Mouse (Mus musculus) liver, adult 2 months (tissue): Measurements from ENCODE around the gene Mettl1. TPM values are rescaled to one million over a fixed set of nuclear protein-coding genes. Genes with fewer than 3 reads are reported as not detected.

Experiments used
- DNase-seq: peaks from one replicate; pipeline ENCODE4 v3.0.0-alpha.2; 2011; ENCODE audit warnings: low read depth, low spot score; ENCODE audit errors: extremely low read depth
- H3K27ac ChIP-seq: fragments of 200-500 bp; replicated peaks from 2 replicates; pipeline ENCODE4 v1.5.1; 2012; ENCODE audit warnings: low read depth, mild to moderate bottlenecking, control low read depth, inconsistent platforms, low read length; ENCODE audit not compliant: insufficient read depth
- H3K27me3 ChIP-seq: fragments of 200-500 bp; 2 replicates; pipeline ENCODE4 v1.6.1; 2012; ENCODE audit warnings: mild to moderate bottlenecking, moderate library complexity, low read length, inconsistent platforms; ENCODE audit not compliant: control insufficient read depth, insufficient read depth
- H3K36me3 ChIP-seq: fragments of 200-500 bp; 2 replicates; pipeline ENCODE4 v1.6.1; 2012; ENCODE audit warnings: low read length, inconsistent platforms; ENCODE audit not compliant: control insufficient read depth, insufficient read depth
- H3K4me1 ChIP-seq: fragments of 200-500 bp; 2 replicates; pipeline ENCODE4 v1.6.1; 2011; ENCODE audit warnings: low read length; ENCODE audit not compliant: control insufficient read depth, insufficient read depth
- H3K4me3 ChIP-seq: fragments of 200-500 bp; 2 replicates; pipeline ENCODE4 v1.5.1; 2011; ENCODE audit warnings: low read depth, mild to moderate bottlenecking, control low read depth, low read length, moderate library complexity; ENCODE audit not compliant: insufficient read depth
- H3K79me2 ChIP-seq: fragments of 200-500 bp; 2 replicates; pipeline ENCODE4 v1.6.1; 2012; ENCODE audit warnings: inconsistent platforms, mild to moderate bottlenecking, low read length, moderate library complexity; ENCODE audit not compliant: control insufficient read depth, insufficient read depth
- H3K9ac ChIP-seq: fragments of 200-500 bp; 2 replicates; pipeline ENCODE4 v1.6.1; 2012; ENCODE audit warnings: low read depth, mild to moderate bottlenecking, control low read depth, inconsistent platforms, low read length
- CTCF ChIP-seq: fragments of 200-500 bp; IDR thresholded peaks from 2 replicates; pipeline ENCODE4 v1.5.1; 2011; ENCODE audit warnings: low read depth, low read length, control low read depth
- POLR2A ChIP-seq: fragments of 200-500 bp; IDR thresholded peaks from 2 replicates; pipeline ENCODE4 v1.6.1; 2011; ENCODE audit warnings: low read length, control low read depth; ENCODE audit not compliant: insufficient read depth; ENCODE audit errors: extremely low read depth
- WGBS: fragments of 180-500 bp; shearing (Covaris S2); methylation state at CpG from one replicate; pipeline ENCODE4 v1.1.7; 2018; 5-methylcytosine and 5-hydroxymethylcytosine counted together
- polyA plus RNA-seq: library from polyadenylated mRNA; depleted of rRNA; stranded (reverse); fragments of >200 nt; gene quantifications from 2 replicates; pipeline ENCODE4 v1.2.3, GENCODE M21; 2012; rRNA removed
- total RNA-seq: library from RNA; depleted of rRNA; stranded (reverse); fragments of >200 nt; gene quantifications from 2 replicates; pipeline ENCODE4 v1.2.3, GENCODE M21; 2014; rRNA removed

Gene Mettl1
- total RNA-seq: 5.2 and 6.1 TPM in 2 replicates
- 9.1 and 17.9 TPM in 2 replicates for polyA plus RNA-seq

- DNase-seq: no peak
- TF ChIP-seq POLR2A: no peak
- TF ChIP-seq CTCF: no peak
- Histone ChIP-seq H3K79me2 (no peaks in the 10 kb centered on the region), H3K4me3 (peak within 1 kb of the TSS; percentile 84), H3K27me3 (no peaks in the 10 kb centered on the region), H3K36me3 (no peaks in the 10 kb centered on the region), H3K9ac (peak within 1 kb of the TSS; percentile 71), H3K27ac (no peak within 1 kb of the TSS; the same call in 1 of the 2 replicates), H3K4me1 (peaks cover 5% of the 10 kb centered on the region; the same call in 1 of the 2 replicates)
- under 1% methylated on average over 28 of the region's 28 CpGs for WGBS
These were observed at the start of gene Mettl1, which contains the start of gene Eef1akmt3 for GRCm38 (mm10) chr10:127041274-127041766. Mettl1 (plus strand) TSS chr10:127041414. Eef1akmt3 (minus strand) TSS chr10:127041513.

- no peak overlapping the region for H3K27ac ChIP-seq
- H3K4me3 ChIP-seq: no peak overlapping the region
- H3K4me1 ChIP-seq: peaks cover 9% of the 10 kb centered on the region
- 73% methylated on average over 3 of the region's 3 CpGs for WGBS
- H3K9ac ChIP-seq: no peak overlapping the region
- DNase-seq: no peak
- peaks cover 34% of the 10 kb centered on the region for H3K79me2 ChIP-seq
- H3K36me3 ChIP-seq: peaks cover 25% of the 10 kb centered on the region
- TF ChIP-seq POLR2A: no peak
- no peak for TF ChIP-seq CTCF
- H3K27me3 ChIP-seq: no peaks in the 10 kb centered on the region
These were observed 49.5 kb upstream of the Mettl1 start for GRCm38 (mm10) chr10:126991676-126992075.

DNA sequence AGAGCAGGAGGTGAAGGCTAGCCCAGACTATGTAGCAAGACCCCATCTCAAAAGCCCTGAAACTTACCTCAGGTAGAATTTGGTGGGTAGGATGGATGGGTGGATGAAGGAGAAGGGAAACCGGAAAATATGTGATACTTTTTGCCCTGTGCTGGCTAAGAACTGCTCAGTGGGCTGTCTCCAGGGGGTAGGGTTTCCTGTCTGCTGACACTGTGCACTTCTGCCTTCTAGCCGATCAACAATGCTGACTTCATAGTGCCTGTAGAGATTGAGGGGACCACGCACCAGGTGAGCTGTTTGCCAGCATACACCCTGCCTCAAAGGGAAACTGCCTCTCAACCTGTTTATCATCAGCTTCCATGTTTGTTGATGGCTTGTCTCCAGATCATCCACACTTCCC, 47.6 kb upstream of the Mettl1 start:
- no peaks in the 10 kb centered on the region for H3K4me1 ChIP-seq
- H3K79me2 ChIP-seq: peaks cover 18% of the 10 kb centered on the region; the same call in 1 of the 2 replicates
- no peak for TF ChIP-seq POLR2A
- TF ChIP-seq CTCF: no peak
- no peaks in the 10 kb centered on the region for H3K27me3 ChIP-seq
- 76% methylated on average over 3 of the region's 3 CpGs for WGBS
- no peak overlapping the region for H3K9ac ChIP-seq
- peaks cover 34% of the 10 kb centered on the region for H3K36me3 ChIP-seq
- no peak overlapping the region for H3K27ac ChIP-seq
- H3K4me3 ChIP-seq: no peak overlapping the region
- DNase-seq: no peak

DNA sequence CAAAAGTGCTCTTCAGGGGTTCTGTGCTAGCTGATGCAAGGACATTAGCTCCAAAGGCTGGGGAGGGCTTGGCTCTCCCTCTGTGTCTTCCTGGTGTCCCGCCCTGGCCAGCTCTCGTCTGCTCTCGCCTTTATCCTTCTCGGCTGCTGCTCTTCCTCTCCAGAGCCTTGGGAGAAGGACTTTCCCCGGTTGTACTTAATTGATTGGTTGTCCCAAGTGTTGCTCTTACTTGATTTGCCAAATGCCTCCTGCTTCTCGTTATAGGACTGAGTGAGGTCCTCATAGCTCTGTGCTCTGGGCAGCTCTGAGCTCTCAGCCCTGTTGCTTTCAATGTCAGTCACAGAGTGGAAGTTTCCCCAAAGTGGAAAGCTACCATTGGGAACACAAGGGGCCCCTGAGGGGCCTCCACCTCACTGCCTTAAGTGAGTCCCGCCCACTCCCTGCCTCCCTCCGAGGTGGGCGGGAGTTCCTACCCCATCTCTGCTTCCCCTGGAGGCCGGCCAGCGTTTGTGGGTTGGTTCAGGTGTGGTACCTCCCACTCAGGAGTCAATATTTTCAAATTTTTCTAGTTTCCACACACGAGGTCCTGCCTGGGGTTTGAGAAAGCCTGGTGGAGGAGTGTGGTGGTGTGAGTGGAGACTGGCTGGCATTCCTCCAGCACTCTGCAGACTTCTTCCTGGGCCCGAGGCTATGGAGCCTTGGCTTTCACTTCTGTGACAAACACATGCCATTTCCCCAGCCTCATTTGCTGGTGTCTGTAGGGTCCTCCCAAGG, 43.7 kb upstream of the Mettl1 start:
- peaks cover 3% of the 10 kb centered on the region; the same call in 1 of the 2 replicates for H3K4me1 ChIP-seq
- H3K36me3 ChIP-seq: peaks cover 28% of the 10 kb centered on the region
- no peak overlapping the region for H3K9ac ChIP-seq
- no peak for DNase-seq
- H3K27me3 ChIP-seq: no peaks in the 10 kb centered on the region
- TF ChIP-seq CTCF (no peak), POLR2A (no peak)
- no peak overlapping the region for H3K4me3 ChIP-seq
- WGBS: 64% methylated on average over 13 of the region's 13 CpGs
- H3K79me2 ChIP-seq: no peaks in the 10 kb centered on the region
- H3K27ac ChIP-seq: no peak overlapping the region

- Histone ChIP-seq H3K27me3 (no peaks in the 10 kb centered on the region), H3K79me2 (no peaks in the 10 kb centered on the region), H3K9ac (no peak within 1 kb of the TSS), H3K36me3 (peaks cover 9% of the 10 kb centered on the region; the same call in 1 of the 2 replicates), H3K4me1 (peaks cover 3% of the 10 kb centered on the region; the same call in 1 of the 2 replicates), H3K27ac (no peak within 1 kb of the TSS), H3K4me3 (no peak within 1 kb of the TSS)
- DNase-seq: peak; percentile 30
- TF ChIP-seq CTCF (no peak), POLR2A (no peak)
- 33% methylated on average over 5 of the region's 5 CpGs for WGBS
These were observed 40.7 kb upstream of the Mettl1 start, which contains the start of gene Avil for GRCm38 (mm10) chr10:127000529-127000928. Avil (plus strand) TSS chr10:127000709.
